Mouse (Mus musculus) liver, adult 2 months (tissue): ENCODE measurements around the gene Vps13d. TPM values are rescaled to one million over a fixed set of nuclear protein-coding genes. Genes with fewer than 3 reads are reported as not detected.

Experiments used
- DNase-seq: peaks from one replicate; pipeline ENCODE4 v3.0.0-alpha.2; 2011; ENCODE audit warnings: low read depth, low spot score; ENCODE audit errors: extremely low read depth
- H3K27ac ChIP-seq: fragments of 200-500 bp; replicated peaks from 2 replicates; pipeline ENCODE4 v1.5.1; 2012; ENCODE audit warnings: low read depth, mild to moderate bottlenecking, control low read depth, inconsistent platforms, low read length; ENCODE audit not compliant: insufficient read depth
- H3K27me3 ChIP-seq: fragments of 200-500 bp; 2 replicates; pipeline ENCODE4 v1.6.1; 2012; ENCODE audit warnings: mild to moderate bottlenecking, moderate library complexity, low read length, inconsistent platforms; ENCODE audit not compliant: control insufficient read depth, insufficient read depth
- H3K36me3 ChIP-seq: fragments of 200-500 bp; 2 replicates; pipeline ENCODE4 v1.6.1; 2012; ENCODE audit warnings: low read length, inconsistent platforms; ENCODE audit not compliant: control insufficient read depth, insufficient read depth
- H3K4me1 ChIP-seq: fragments of 200-500 bp; 2 replicates; pipeline ENCODE4 v1.6.1; 2011; ENCODE audit warnings: low read length; ENCODE audit not compliant: control insufficient read depth, insufficient read depth
- H3K4me3 ChIP-seq: fragments of 200-500 bp; 2 replicates; pipeline ENCODE4 v1.5.1; 2011; ENCODE audit warnings: low read depth, mild to moderate bottlenecking, control low read depth, low read length, moderate library complexity; ENCODE audit not compliant: insufficient read depth
- H3K79me2 ChIP-seq: fragments of 200-500 bp; 2 replicates; pipeline ENCODE4 v1.6.1; 2012; ENCODE audit warnings: inconsistent platforms, mild to moderate bottlenecking, low read length, moderate library complexity; ENCODE audit not compliant: control insufficient read depth, insufficient read depth
- H3K9ac ChIP-seq: fragments of 200-500 bp; 2 replicates; pipeline ENCODE4 v1.6.1; 2012; ENCODE audit warnings: low read depth, mild to moderate bottlenecking, control low read depth, inconsistent platforms, low read length
- CTCF ChIP-seq: fragments of 200-500 bp; IDR thresholded peaks from 2 replicates; pipeline ENCODE4 v1.5.1; 2011; ENCODE audit warnings: low read depth, low read length, control low read depth
- POLR2A ChIP-seq: fragments of 200-500 bp; IDR thresholded peaks from 2 replicates; pipeline ENCODE4 v1.6.1; 2011; ENCODE audit warnings: low read length, control low read depth; ENCODE audit not compliant: insufficient read depth; ENCODE audit errors: extremely low read depth
- WGBS: fragments of 180-500 bp; shearing (Covaris S2); methylation state at CpG from one replicate; pipeline ENCODE4 v1.1.7; 2018; 5-methylcytosine and 5-hydroxymethylcytosine counted together
- polyA plus RNA-seq: library from polyadenylated mRNA; depleted of rRNA; stranded (reverse); fragments of >200 nt; gene quantifications from 2 replicates; pipeline ENCODE4 v1.2.3, GENCODE M21; 2012; rRNA removed
- total RNA-seq: library from RNA; depleted of rRNA; stranded (reverse); fragments of >200 nt; gene quantifications from 2 replicates; pipeline ENCODE4 v1.2.3, GENCODE M21; 2014; rRNA removed

Vps13d gene
- total RNA-seq (32.4 and 36.2 TPM in 2 replicates), polyA plus RNA-seq (11.6 and 13.3 TPM in 2 replicates)

DNA sequence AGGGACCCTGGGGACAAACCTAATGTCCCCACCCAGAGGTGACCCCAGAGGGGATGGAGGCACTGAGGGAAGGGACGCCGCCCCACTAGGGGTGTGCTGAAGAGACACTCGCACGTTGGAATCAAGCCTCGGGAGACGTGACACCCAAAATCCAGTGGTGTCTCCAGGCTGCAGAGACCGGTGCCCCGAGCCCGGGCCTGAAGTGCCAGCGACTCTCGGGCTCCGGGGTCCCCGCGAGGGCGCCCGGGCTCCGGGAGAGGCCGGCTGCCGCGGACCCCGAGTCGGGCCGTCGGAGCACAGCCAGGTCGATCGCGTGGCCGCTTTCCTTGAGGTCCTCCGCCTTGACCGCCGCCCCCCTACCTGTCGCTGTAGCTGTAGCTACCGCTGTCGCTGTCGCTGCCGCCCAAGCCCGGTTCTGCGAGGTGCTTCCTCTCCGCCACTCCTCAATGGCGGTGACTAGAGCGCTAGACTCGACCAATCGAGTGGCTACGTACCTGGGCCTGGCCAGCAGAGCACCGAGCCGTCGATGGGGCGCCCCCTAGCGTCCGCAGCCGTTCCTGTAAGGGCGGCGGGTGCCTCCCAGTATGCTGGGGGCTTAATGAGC is at the start of gene Vps13d:
Gene Vps13d (minus strand): TSS at position 447 of the 604 bp plus-strand sequence.
- H3K79me2 ChIP-seq: peaks cover 16% of the 10 kb centered on the region; the same call in 1 of the 2 replicates
- peak; percentile 78 for DNase-seq
- TF ChIP-seq CTCF (peak; percentile 97), POLR2A (peak; percentile 86)
- H3K4me1 ChIP-seq: peaks cover 6% of the 10 kb centered on the region
- H3K27ac ChIP-seq: peak within 1 kb of the TSS; percentile 94
- peak within 1 kb of the TSS; percentile 71 for H3K4me3 ChIP-seq
- H3K36me3 ChIP-seq: no peaks in the 10 kb centered on the region
- under 1% methylated on average over 52 of the region's 53 CpGs for WGBS
- H3K9ac ChIP-seq: peak within 1 kb of the TSS; percentile 92
- H3K27me3 ChIP-seq: no peaks in the 10 kb centered on the region

DNA sequence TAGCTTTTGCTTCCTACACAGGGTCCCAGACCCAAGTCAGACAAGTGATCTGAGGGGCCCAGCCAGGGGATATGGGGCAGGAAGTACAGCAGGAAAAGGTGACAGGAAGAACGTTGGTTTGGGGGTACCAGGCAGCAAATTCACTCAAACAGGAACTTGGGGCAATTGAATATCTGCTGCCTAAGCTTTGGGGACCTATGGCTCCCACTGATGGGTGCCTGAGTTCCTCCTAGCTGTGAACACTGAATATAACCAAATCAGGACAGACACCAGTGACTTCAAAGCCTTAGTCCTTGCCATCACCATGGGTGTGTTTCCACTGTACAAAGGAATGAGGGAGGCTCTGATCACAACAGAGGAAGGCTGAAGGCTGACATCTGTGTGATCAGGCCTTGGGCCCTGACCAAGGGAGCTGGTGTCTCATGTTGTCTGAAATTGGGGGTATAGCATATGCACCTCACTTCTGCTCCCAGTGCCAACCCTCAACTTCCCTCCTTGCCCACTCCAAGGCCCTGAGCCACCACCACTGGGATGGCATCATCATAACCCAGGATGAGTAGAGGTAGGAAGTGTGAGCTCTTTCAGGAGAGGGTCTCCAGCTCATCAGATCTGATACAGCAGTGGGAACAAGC is 48.0 kb upstream of the Vps13d start:
- no peak overlapping the region for H3K9ac ChIP-seq
- H3K4me1 ChIP-seq: peaks cover 44% of the 10 kb centered on the region
- H3K27ac ChIP-seq: peak overlapping the region; percentile 45; the same call in 1 of the 2 replicates
- 50% methylated on average over 1 of the region's 1 CpGs for WGBS
- peaks cover 50% of the 10 kb centered on the region for H3K79me2 ChIP-seq
- no peak for DNase-seq
- TF ChIP-seq CTCF (no peak), POLR2A (no peak)
- H3K36me3 ChIP-seq: no peaks in the 10 kb centered on the region
- H3K27me3 ChIP-seq: no peaks in the 10 kb centered on the region
- H3K4me3 ChIP-seq: no peak overlapping the region

DNA sequence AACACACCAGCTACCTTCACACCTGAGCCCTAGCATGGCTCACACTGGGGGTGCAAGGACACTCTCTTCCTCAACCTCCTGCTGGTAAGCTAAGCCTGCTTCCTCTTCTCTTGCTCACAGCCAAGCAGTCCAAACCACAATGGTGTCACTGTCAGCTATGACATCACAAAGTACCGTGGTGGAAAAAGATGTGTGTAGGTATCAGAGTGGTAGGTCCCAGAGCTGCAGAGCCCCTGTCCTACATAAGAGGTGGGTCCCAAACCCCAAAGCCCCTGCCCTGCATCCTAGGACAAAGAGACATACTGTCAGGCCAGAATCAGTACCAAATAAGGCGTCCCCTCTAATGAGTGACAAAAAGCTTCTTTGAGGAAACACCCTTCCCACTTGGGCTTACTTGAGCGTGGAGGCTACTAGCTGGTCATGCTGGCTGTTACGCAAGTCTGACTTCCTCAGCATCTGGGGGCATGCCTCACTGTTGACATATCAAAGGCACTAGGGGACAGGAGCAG is 46.0 kb upstream of the Vps13d start:
- DNase-seq: peak; percentile 53
- peaks cover 4% of the 10 kb centered on the region; the same call in 1 of the 2 replicates for H3K36me3 ChIP-seq
- WGBS: 71% methylated on average over 4 of the region's 4 CpGs
- TF ChIP-seq CTCF: no peak
- peaks cover 62% of the 10 kb centered on the region for H3K79me2 ChIP-seq
- H3K27me3 ChIP-seq: no peaks in the 10 kb centered on the region
- H3K9ac ChIP-seq: no peak overlapping the region
- peaks cover 47% of the 10 kb centered on the region for H3K4me1 ChIP-seq
- H3K27ac ChIP-seq: peak overlapping the region; percentile 40
- no peak overlapping the region for H3K4me3 ChIP-seq

GRCm38 (mm10) chr4:145239049-145239830 is 44.4 kb upstream of the Vps13d start:
- Histone ChIP-seq H3K27me3 (no peaks in the 10 kb centered on the region), H3K4me3 (no peak overlapping the region), H3K9ac (no peak overlapping the region), H3K36me3 (peaks cover 4% of the 10 kb centered on the region; the same call in 1 of the 2 replicates), H3K27ac (peak overlapping the region; percentile 47), H3K4me1 (peaks cover 36% of the 10 kb centered on the region), H3K79me2 (peaks cover 53% of the 10 kb centered on the region)
- no peak for TF ChIP-seq CTCF
- no peak for TF ChIP-seq POLR2A
- peak; percentile 79 for DNase-seq
- 4% methylated on average over 4 of the region's 4 CpGs for WGBS

- DNase-seq: no peak
- Histone ChIP-seq H3K27me3 (no peaks in the 10 kb centered on the region), H3K36me3 (peaks cover 4% of the 10 kb centered on the region; the same call in 1 of the 2 replicates), H3K79me2 (peaks cover 43% of the 10 kb centered on the region), H3K4me1 (peaks cover 32% of the 10 kb centered on the region), H3K4me3 (no peak overlapping the region), H3K27ac (no peak overlapping the region), H3K9ac (no peak overlapping the region)
- TF ChIP-seq POLR2A (no peak), CTCF (no peak)
- 87% methylated on average over 7 of the region's 7 CpGs for WGBS
Measured at GRCm38 (mm10) chr4:145236027-145236426, 41.2 kb upstream of the Vps13d start.
